Mouse (Mus musculus): ENCODE measurements around the gene Pde4c.

DNA sequence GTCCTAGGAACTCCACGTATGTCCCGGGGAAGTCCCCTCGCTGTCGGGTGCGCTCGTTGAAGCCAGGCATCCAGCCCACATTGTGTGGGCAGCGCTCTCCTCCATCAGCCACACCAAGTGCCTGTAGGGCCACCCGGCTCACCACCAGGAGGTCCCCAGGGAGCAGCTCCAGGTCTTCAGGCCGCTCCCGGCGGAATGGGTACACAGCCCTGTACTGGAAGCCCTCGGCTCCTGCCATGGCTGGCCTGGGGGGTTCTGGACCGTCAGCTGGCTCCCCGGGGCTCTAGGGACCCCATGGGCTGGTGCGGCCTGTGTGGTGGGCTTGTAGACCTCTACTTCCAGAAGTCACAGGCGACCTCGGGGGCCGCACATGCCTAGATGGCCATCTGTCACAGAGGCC is 51.2 kb downstream of the Pde4c start:
- TF ChIP-seq MAX (IDR thresholded peaks at IDR 0.05; ENCODE audit: low read depth) (no peak), POLR2A (IDR thresholded peaks at IDR 0.05; ENCODE audit: insufficient read length, low read depth) (no peak), POLR2AphosphoS2 (IDR thresholded peaks at IDR 0.05; ENCODE audit: insufficient read length, low read depth) (no peak), TCF12 (IDR thresholded peaks at IDR 0.05; ENCODE audit: insufficient read depth, poor library complexity, severe bottlenecking) (no peak), CEBPB (IDR thresholded peaks at IDR 0.05; ENCODE audit: insufficient read depth, poor library complexity, severe bottlenecking) (no peak), USF1 (IDR thresholded peaks at IDR 0.05; ENCODE audit: low read depth) (no peak), MYOG (IDR thresholded peaks at IDR 0.05; ENCODE audit: control insufficient read depth in 1 of 3, insufficient read depth in 1 of 3, insufficient read length in 2 of 3, low read depth in 2 of 3) (no peak), TCF3 (IDR thresholded peaks at IDR 0.05; ENCODE audit: insufficient read length, low read depth) (no peak), E2F4 (IDR thresholded peaks at IDR 0.05; ENCODE audit: insufficient read depth) (no peak)

Measured in myocyte (in vitro differentiated cells).